Mouse (Mus musculus): ENCODE measurements at regions not wholly inside any gene's neighbourhood (a gene's known extent, or its start where the extent isn't known, plus 50 kb on each side); places are given as distances from the start of the nearest gene placed in this dataset.

DNA sequence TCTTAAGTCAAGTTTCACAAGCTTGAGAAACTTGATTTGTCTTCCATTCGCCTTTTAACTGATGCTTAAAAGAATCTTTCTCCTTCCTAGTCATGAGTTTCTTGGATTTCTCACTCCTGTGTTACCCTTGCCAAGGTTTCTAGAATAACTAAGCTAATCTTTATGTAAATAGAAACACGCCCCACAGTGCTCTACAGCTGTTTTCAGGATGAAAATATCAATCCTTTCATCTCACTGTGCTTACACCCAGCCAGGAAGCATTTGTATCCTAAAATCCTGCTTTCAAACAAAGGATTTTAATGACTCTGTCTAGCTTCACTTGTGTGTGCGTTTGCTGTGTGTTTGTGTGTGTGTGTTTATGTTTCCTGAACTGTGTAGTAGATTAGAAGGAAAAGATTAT is 119.5 kb upstream of the Hcn1 start:
- Histone ChIP-seq H3K9ac (no peak overlapping the region), H3K36me3 (no peaks in the 10 kb centered on the region), H3K27ac (replicated peaks) (no peak overlapping the region), H3K9me3 (no peaks in the 10 kb centered on the region), H3K4me3 (no peak overlapping the region), H3K4me2 (no peak overlapping the region), H3K27me3 (no peaks in the 10 kb centered on the region), H3K4me1 (replicated peaks) (no peaks in the 10 kb centered on the region)
- no peak for ATAC-seq (ENCODE audit: low read depth)
- 75% methylated on average over 3 of the region's 3 CpGs for WGBS

GRCm38 (mm10) chr13:117508746-117509145 is 93.4 kb upstream of the Hcn1 start:
- no peak overlapping the region for H3K27ac ChIP-seq (replicated peaks)
- H3K4me2 ChIP-seq = no peak overlapping the region
- H3K27me3 ChIP-seq = no peaks in the 10 kb centered on the region
- WGBS = 93% methylated on average over 4 of the region's 4 CpGs
- H3K9ac ChIP-seq = no peak overlapping the region
- no peaks in the 10 kb centered on the region for H3K36me3 ChIP-seq
- H3K9me3 ChIP-seq = no peaks in the 10 kb centered on the region
- ATAC-seq (ENCODE audit: low read depth) = no peak
- no peaks in the 10 kb centered on the region for H3K4me1 ChIP-seq (replicated peaks)
- H3K4me3 ChIP-seq = no peak overlapping the region

DNA sequence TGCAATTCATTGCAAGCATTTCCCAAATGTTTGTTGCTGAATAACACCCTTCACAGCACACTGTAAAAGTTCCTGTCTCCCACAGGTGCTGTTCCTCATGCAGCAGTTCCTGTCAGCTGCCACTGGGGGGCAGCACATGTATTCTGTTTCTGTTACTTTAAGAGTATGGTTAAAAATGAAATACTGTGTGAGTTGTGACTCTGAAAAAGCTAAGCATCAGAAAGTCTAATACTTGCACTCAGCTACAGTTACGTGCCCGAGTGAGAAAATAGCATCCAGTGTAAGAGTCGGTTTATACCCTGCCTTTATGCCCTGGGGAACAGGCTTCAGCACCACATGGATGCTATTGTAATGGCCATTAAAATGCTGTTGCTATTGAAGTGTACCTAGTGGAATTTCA is 52.0 kb upstream of the Hcn1 start:
- ATAC-seq (ENCODE audit: low read depth) = peak; percentile 89
- Histone ChIP-seq H3K27ac (replicated peaks) (no peak overlapping the region), H3K4me1 (replicated peaks) (no peaks in the 10 kb centered on the region), H3K36me3 (no peaks in the 10 kb centered on the region), H3K4me2 (no peak overlapping the region), H3K9ac (no peak overlapping the region), H3K4me3 (no peak overlapping the region), H3K9me3 (no peaks in the 10 kb centered on the region), H3K27me3 (no peaks in the 10 kb centered on the region)
- WGBS = 32% methylated on average over 3 of the region's 3 CpGs
